Mouse (Mus musculus) brain, embryonic 18.5 days (tissue): ENCODE measurements around the gene A230072I06Rik.

Experiments
- DNase-seq: peaks from one replicate; pipeline ENCODE4 v3.0.0-alpha.2; 2012; ENCODE audit warnings: low read depth, low spot score

Gene A230072I06Rik

GRCm38 (mm10) chr8:12323238-12323637, 44.6 kb downstream of the A230072I06Rik start:
- DNase-seq: no peak

GRCm38 (mm10) chr8:12324561-12324960, 45.9 kb downstream of the A230072I06Rik start:
- DNase-seq: no peak

- no peak for DNase-seq
These were observed 46.5 kb downstream of the A230072I06Rik start for GRCm38 (mm10) chr8:12324991-12325601.

GRCm38 (mm10) chr8:12327187-12327586, 48.6 kb downstream of the A230072I06Rik start:
- DNase-seq: no peak

GRCm38 (mm10) chr8:12327707-12328471, 49.3 kb downstream of the A230072I06Rik start:
- DNase-seq: no peak

- no peak for DNase-seq
These were observed 49.9 kb downstream of the A230072I06Rik start for GRCm38 (mm10) chr8:12328476-12328875.

- DNase-seq: no peak
These were observed 51.4 kb downstream of the A230072I06Rik start for GRCm38 (mm10) chr8:12330066-12330465.
